Mouse (Mus musculus) G1E (cell line): Measurements from ENCODE around the gene Epm2aip1.

ENCODE experiments used
- CTCF ChIP-seq: IDR thresholded peaks from 2 replicates; pipeline ENCODE4 v1.5.1; 2012; ENCODE audit warnings: low read depth, low read length, inconsistent platforms, mixed read lengths
- GATA1 ChIP-seq: IDR thresholded peaks from 2 replicates; pipeline ENCODE4 v1.6.1; 2012; ENCODE audit warnings: borderline replicate concordance, low read length, inconsistent platforms, mixed read lengths

GRCm38 (mm10) chr9:111289832-111290339 lies 18.2 kb downstream of the Epm2aip1 start:
- TF ChIP-seq GATA1 (no peak), CTCF (peak; percentile 99)
